Mouse (Mus musculus): ENCODE data around the gene Defa35. TPM values are rescaled to one million over a fixed set of nuclear protein-coding genes. Genes with fewer than 3 reads are reported as not detected.
"Not testable (repeated sequence)": the region's sequence is repeated elsewhere in the genome, so short reads cannot be mapped to it uniquely, and the experiment has no call there.

The Defa35 gene
- 1.9 and 8.8 TPM in 2 replicates for polyA plus RNA-seq (2012; rRNA removed)

- not testable (repeated sequence) for H3K36me3 ChIP-seq (ENCODE audit: control insufficient read depth, insufficient read depth, low read length); H3K4me3 ChIP-seq (ENCODE audit: low read depth, low read length); H3K4me1 ChIP-seq (ENCODE audit: control insufficient read depth, insufficient read depth, insufficient read length, low read length); H3K27ac ChIP-seq (ENCODE audit: insufficient read depth, low read depth, low read length); H3K27me3 ChIP-seq (ENCODE audit: control insufficient read depth, insufficient read depth, low read length)
- WGBS: 92% methylated on average over 1 of the region's 1 CpGs
Observed at GRCm38 (mm10) chr8:21064738-21065137, at the start of gene Defa35. TSS of gene Defa35 (plus strand) at chr8:21065038.

GRCm38 (mm10) chr8:21025245-21025644, 39.6 kb upstream of the Defa35 start, which contains the start of gene Defa21:
TSS of gene Defa21 (plus strand) at chr8:21025545.
- not testable (repeated sequence) for H3K27ac ChIP-seq (ENCODE audit: insufficient read depth, low read depth, low read length); H3K4me3 ChIP-seq (ENCODE audit: low read depth, low read length); H3K36me3 ChIP-seq (ENCODE audit: control insufficient read depth, insufficient read depth, low read length); H3K27me3 ChIP-seq (ENCODE audit: control insufficient read depth, insufficient read depth, low read length); H3K4me1 ChIP-seq (ENCODE audit: control insufficient read depth, insufficient read depth, insufficient read length, low read length)
- no CpG with 5 or more reads among the region's 1 CpGs for WGBS

- not testable (repeated sequence) for H3K36me3 ChIP-seq (ENCODE audit: control insufficient read depth, insufficient read depth, low read length); H3K27ac ChIP-seq (ENCODE audit: insufficient read depth, low read depth, low read length)
- no CpG with 5 or more reads among the region's 1 CpGs for WGBS
Observed at GRCm38 (mm10) chr8:21054747-21055146, 10.1 kb upstream of the Defa35 start, which contains the start of gene Defa23. TSS of gene Defa23 (plus strand) at chr8:21055047.

GRCm38 (mm10) chr8:21084142-21084541, 19.3 kb downstream of the Defa35 start, which contains the start of gene Defa25:
TSS of gene Defa25 (plus strand) at chr8:21084442.
- H3K27me3 ChIP-seq (ENCODE audit: control insufficient read depth, insufficient read depth, low read length); H3K27ac ChIP-seq (ENCODE audit: insufficient read depth, low read depth, low read length); H3K36me3 ChIP-seq (ENCODE audit: control insufficient read depth, insufficient read depth, low read length); H3K4me3 ChIP-seq (ENCODE audit: low read depth, low read length); H3K4me1 ChIP-seq (ENCODE audit: control insufficient read depth, insufficient read depth, insufficient read length, low read length): not testable (repeated sequence)

More at GRCm38 (mm10) chr8:21054747-21055146, 10.1 kb upstream of the Defa35 start, which contains the start of gene Defa23:
- H3K4me1 ChIP-seq (ENCODE audit: control insufficient read depth, insufficient read depth, insufficient read length, low read length); H3K4me3 ChIP-seq (ENCODE audit: low read depth, low read length); H3K27me3 ChIP-seq (ENCODE audit: control insufficient read depth, insufficient read depth, low read length): not testable (repeated sequence)

- TF ChIP-seq POLR2A (IDR thresholded peaks at IDR 0.05; ENCODE audit: low read depth, low read length) (no peak), CTCF (IDR thresholded peaks at IDR 0.05; ENCODE audit: extremely low read depth, insufficient read length, insufficient replicate concordance, low read depth, low read length) (no peak)
- WGBS: 32% methylated on average over 4 of the region's 4 CpGs
- H3K4me1 ChIP-seq (ENCODE audit: control insufficient read depth, insufficient read depth, insufficient read length, low read length): no peaks in the 10 kb centered on the region
- H3K36me3 ChIP-seq (ENCODE audit: control insufficient read depth, insufficient read depth, low read length): no peaks in the 10 kb centered on the region
- no peaks in the 10 kb centered on the region for H3K27me3 ChIP-seq (ENCODE audit: control insufficient read depth, insufficient read depth, low read length)
- H3K4me3 ChIP-seq (ENCODE audit: low read depth, low read length): no peak overlapping the region
- H3K27ac ChIP-seq (ENCODE audit: insufficient read depth, low read depth, low read length): no peak overlapping the region
Observed at GRCm38 (mm10) chr8:21093106-21093505, 28.3 kb downstream of the Defa35 start.

- not testable (repeated sequence) for H3K4me1 ChIP-seq (ENCODE audit: control insufficient read depth, insufficient read depth, insufficient read length, low read length); H3K36me3 ChIP-seq (ENCODE audit: control insufficient read depth, insufficient read depth, low read length); H3K27me3 ChIP-seq (ENCODE audit: control insufficient read depth, insufficient read depth, low read length); H3K27ac ChIP-seq (ENCODE audit: insufficient read depth, low read depth, low read length); H3K4me3 ChIP-seq (ENCODE audit: low read depth, low read length)
- 71% methylated on average over 1 of the region's 2 CpGs for WGBS
Observed at GRCm38 (mm10) chr8:21095950-21096349, 31.1 kb downstream of the Defa35 start, which contains the start of gene Gm14851. TSS of gene Gm14851 (minus strand) at chr8:21096050.

Other genes with a start within 250 kb of the Defa35 start
- gene Defb33, start 172.4 kb upstream of the Defa35 start, polyA plus RNA-seq (2012; rRNA removed): not detected in 2 replicates
- not detected in 2 replicates for gene Gm15056, start 162.4 kb upstream of the Defa35 start, polyA plus RNA-seq (2012; rRNA removed)
- not detected in 2 replicates for gene Gm6040, start 143.0 kb upstream of the Defa35 start, polyA plus RNA-seq (2012; rRNA removed)
- not detected in 2 replicates for gene AY761185, start 120.3 kb upstream of the Defa35 start, polyA plus RNA-seq (2012; rRNA removed)
- 39.6 and 3,729 TPM in 2 replicates for gene Defa21, start 39.5 kb upstream of the Defa35 start, polyA plus RNA-seq (2012; rRNA removed)
- gene Defa23, start 10.0 kb upstream of the Defa35 start, polyA plus RNA-seq (2012; rRNA removed): 901 and 2,073 TPM in 2 replicates
- gene Defa25, start 19.4 kb downstream of the Defa35 start, polyA plus RNA-seq (2012; rRNA removed): not detected in 2 replicates
- 180 and 1,620 TPM in 2 replicates for gene Gm14851, start 31.0 kb downstream of the Defa35 start, polyA plus RNA-seq (2012; rRNA removed)
- 261 and 977 TPM in 2 replicates for gene Defa30, start 69.6 kb downstream of the Defa35 start, polyA plus RNA-seq (2012; rRNA removed)
- 36.0 and 3,821 TPM in 2 replicates for gene Defa22, start 97.2 kb downstream of the Defa35 start, polyA plus RNA-seq (2012; rRNA removed)
- not detected in 2 replicates for gene Defa31, start 126.6 kb downstream of the Defa35 start, polyA plus RNA-seq (2012; rRNA removed)
- 21.6 and 67.8 TPM in 2 replicates for gene Gm15293, start 136.5 kb downstream of the Defa35 start, polyA plus RNA-seq (2012; rRNA removed)
- 8.1 and 33.1 TPM in 2 replicates for gene Gm15292, start 184.7 kb downstream of the Defa35 start, polyA plus RNA-seq (2012; rRNA removed)